Mouse (Mus musculus): ENCODE data around the gene Tecpr2.

DNA sequence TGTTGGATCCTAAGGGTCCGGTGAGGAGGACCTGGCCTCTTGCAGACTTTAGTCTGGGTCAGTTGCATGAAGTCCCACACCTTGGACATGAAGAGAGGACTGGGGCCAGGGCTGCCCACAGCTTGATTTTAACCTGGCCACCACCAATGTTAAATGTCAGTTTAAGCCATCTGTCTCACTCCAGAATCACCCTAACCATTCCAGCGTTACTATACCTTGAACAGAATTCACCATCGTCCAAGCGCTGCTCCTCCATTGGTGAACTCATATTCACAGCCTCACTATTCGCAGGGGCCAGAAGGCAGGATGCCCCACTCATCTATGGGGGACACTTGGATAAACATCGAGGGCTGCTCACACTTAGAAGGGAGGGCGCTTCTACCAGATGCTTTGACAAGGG is 111.9 kb downstream of the Tecpr2 start:
- TF ChIP-seq CTCF (IDR thresholded peaks at IDR 0.05; ENCODE audit: borderline replicate concordance, insufficient read depth, low read depth, low read length), result no peak
- no peak for TF ChIP-seq POLR2A (IDR thresholded peaks at IDR 0.05; ENCODE audit: borderline replicate concordance, insufficient read depth, low read length)
